12 mouse cellular contexts compared by ENCODE assay signal in the genomic region with DNA sequence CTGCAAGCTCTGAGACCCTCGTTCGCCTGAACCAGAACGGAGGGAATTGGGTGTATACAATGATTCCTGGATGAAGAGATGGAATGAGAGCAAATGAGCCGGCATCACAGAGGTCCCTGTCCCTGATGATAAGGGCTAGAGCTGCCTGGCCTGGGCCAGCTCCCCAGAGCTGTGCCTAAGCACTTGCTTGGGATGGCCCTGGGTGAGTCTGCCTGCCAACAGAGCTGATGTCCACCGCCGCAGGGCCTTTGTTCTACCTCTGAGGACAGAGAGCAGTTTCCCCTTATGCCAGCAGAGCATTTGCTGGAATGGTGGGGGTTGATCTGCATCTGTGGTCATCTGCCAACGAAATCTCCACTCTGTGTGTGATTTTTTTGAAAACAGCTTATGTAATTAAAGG. TPM values are rescaled to one million over a fixed set of nuclear protein-coding genes. Genes with fewer than 3 reads are reported as not detected.
DNase-seq lines count a peak whose midpoint lies in the region; ATAC-seq lines count a peak whose summit lies in the region.
"Had no signal": no experiment of that assay in that cellular context is flagged by ENCODE, and none has a peak within 500 bp of the region (broad histone marks: within the 10 kb centered on the region; RNA-seq: fewer than 3 reads in every experiment).

No protein-coding gene starts in this region.

- H3K9me3 ChIP-seq in heart, embryonic 11.5 days (replicated peaks; ENCODE audit: control insufficient read depth, low read length), result no peaks in the 10 kb centered on the region
- no peaks in the 10 kb centered on the region for H3K9me3 ChIP-seq in limb, embryonic 12.5 days
- no peaks in the 10 kb centered on the region for H3K9me3 ChIP-seq in limb, embryonic 10.5 days (replicated peaks)
- no peaks in the 10 kb centered on the region for H3K9me3 ChIP-seq in embryonic facial prominence, embryonic 15.5 days (replicated peaks)
- H3K9me3 ChIP-seq: embryonic facial prominence, embryonic 13.5 days; megakaryocyte, embryonic 14.5 days; stomach, embryonic 15.5 days had no signal

- H3K4me1 ChIP-seq in heart, embryonic 11.5 days (ENCODE audit: control insufficient read depth, insufficient read depth, low read length), result peaks cover 14% of the 10 kb centered on the region
- peaks cover 16% of the 10 kb centered on the region for H3K4me1 ChIP-seq in limb, embryonic 12.5 days (replicated peaks)
- peaks cover 30% of the 10 kb centered on the region for H3K4me1 ChIP-seq in limb, embryonic 10.5 days
- peaks cover 17% of the 10 kb centered on the region for H3K4me1 ChIP-seq in embryonic facial prominence, embryonic 15.5 days

- no peaks in the 10 kb centered on the region for H3K27me3 ChIP-seq in heart, embryonic 11.5 days (ENCODE audit: control insufficient read depth, insufficient read depth, low read length)
- H3K27me3 ChIP-seq in limb, embryonic 12.5 days, result no peaks in the 10 kb centered on the region
- peaks cover 5% of the 10 kb centered on the region; the same call in 1 of the 2 replicates for H3K27me3 ChIP-seq in limb, embryonic 10.5 days (ENCODE audit: low read depth, poor library complexity, severe bottlenecking)
- no peaks in the 10 kb centered on the region for H3K27me3 ChIP-seq in embryonic facial prominence, embryonic 15.5 days
- H3K27me3 ChIP-seq: embryonic facial prominence, embryonic 13.5 days; megakaryocyte, embryonic 14.5 days; stomach, embryonic 15.5 days had no signal

- H3K27ac ChIP-seq in heart, embryonic 11.5 days (ENCODE audit: low read depth, low read length), result no peak overlapping the region
- no peak overlapping the region for H3K27ac ChIP-seq in limb, embryonic 12.5 days
- H3K27ac ChIP-seq in limb, embryonic 10.5 days, result no peak overlapping the region
- 0 out of 2 replicates have a peak overlapping the region, but pooled peaks have one; percentile 28 for H3K27ac ChIP-seq in embryonic facial prominence, embryonic 15.5 days (replicated peaks)

- peak overlapping the region; percentile 93; the same call in 1 of the 2 replicates for H3K4me2 ChIP-seq in heart, embryonic 11.5 days
- H3K4me2 ChIP-seq in limb, embryonic 12.5 days, result no peak overlapping the region
- no peak overlapping the region for H3K4me2 ChIP-seq in embryonic facial prominence, embryonic 15.5 days (replicated peaks)

- ATAC-seq in heart, embryonic 11.5 days (replicated peaks; ENCODE audit: insufficient number of reproducible peaks, low FRiP score, low TSS enrichment), result no peak
- no peak for ATAC-seq in limb, embryonic 12.5 days (ENCODE audit: insufficient number of reproducible peaks, insufficient read depth, low FRiP score, low TSS enrichment, low read depth)
- no peak for ATAC-seq in embryonic facial prominence, embryonic 15.5 days (ENCODE audit: insufficient number of reproducible peaks, low FRiP score, low TSS enrichment, low read depth)

- H3K36me3 ChIP-seq in heart, embryonic 11.5 days (ENCODE audit: control insufficient read depth, insufficient read depth, low read length), result peaks cover 23% of the 10 kb centered on the region
- H3K36me3 ChIP-seq in limb, embryonic 12.5 days, result peaks cover 60% of the 10 kb centered on the region
- peaks cover 71% of the 10 kb centered on the region for H3K36me3 ChIP-seq in limb, embryonic 10.5 days
- peaks cover 66% of the 10 kb centered on the region for H3K36me3 ChIP-seq in embryonic facial prominence, embryonic 15.5 days

- no peak overlapping the region for H3K9ac ChIP-seq in heart, embryonic 11.5 days (ENCODE audit: low read depth, low read length)
- no peak overlapping the region for H3K9ac ChIP-seq in limb, embryonic 12.5 days (replicated peaks)
- no peak overlapping the region for H3K9ac ChIP-seq in embryonic facial prominence, embryonic 15.5 days

- WGBS in heart, embryonic 11.5 days (ENCODE audit: insufficient replicate concordance), result 84% methylated on average over 7 of the region's 7 CpGs
- 89% methylated on average over 7 of the region's 7 CpGs for WGBS in limb, embryonic 12.5 days
- 91% methylated on average over 7 of the region's 7 CpGs for WGBS in limb, embryonic 10.5 days
- 80% methylated on average over 7 of the region's 7 CpGs for WGBS in embryonic facial prominence, embryonic 15.5 days

- no peak overlapping the region for H3K4me3 ChIP-seq in heart, embryonic 11.5 days (ENCODE audit: low read depth, low read length)
- peak overlapping the region; percentile 58; the same call in 1 of the 2 replicates for H3K4me3 ChIP-seq in limb, embryonic 12.5 days (replicated peaks)
- H3K4me3 ChIP-seq in limb, embryonic 10.5 days, result no peak overlapping the region
- H3K4me3 ChIP-seq in embryonic facial prominence, embryonic 15.5 days (replicated peaks), result no peak overlapping the region

- DNase-seq in heart, adult 8-10 months (ENCODE audit: low spot score), result no peak
- DNase-seq in limb, embryonic 10.5 days (ENCODE audit: low spot score), result no peak
- DNase-seq in MN1 (ENCODE audit: low spot score), result peak; percentile 51
- no peak for DNase-seq in Muller cell, postnatal 12 days (ENCODE audit: inconsistent ontology term)
- DNase-seq: cerebellum, adult 9-10 months; right cerebral cortex, postnatal 4 days had no signal

RNA-seq across cellular contexts. Expression of a gene that starts 1.3 kb away (rescaled TPM):
- 30.2 and 31.8 TPM in 2 replicates for polyA plus RNA-seq in heart, embryonic 11.5 days (2014; fragmentation: Nextera tagmentation; extraction: Ambion mirVana)
- total RNA-seq in heart, adult 8-10 months (2022), result 1 to 10 TPM; 1.2 to 3.2 (median 1.6) TPM
- 32.1 and 33.3 TPM in 2 replicates for polyA plus RNA-seq in limb, embryonic 12.5 days (2016; fragmentation: Nextera tagmentation; extraction: Ambion mirVana)
- 38.7 and 39.2 TPM in 2 replicates for polyA plus RNA-seq in limb, embryonic 10.5 days (2016; fragmentation: Nextera tagmentation; extraction: Ambion mirVana)
- 44.7 and 48.0 TPM in 2 replicates for polyA plus RNA-seq in embryonic facial prominence, embryonic 15.5 days (2015; fragmentation: Nextera tagmentation; extraction: Ambion mirVana)

RNA-seq across cellular contexts. Expression of a gene that starts 10.2 kb away (rescaled TPM):
- 68.6 and 71.5 TPM in 2 replicates for polyA plus RNA-seq in heart, embryonic 11.5 days (2014; fragmentation: Nextera tagmentation; extraction: Ambion mirVana)
- 10 to 100 TPM; 32.5 to 38.4 (median 35.9) TPM for total RNA-seq in heart, adult 8-10 months (2022)
- polyA plus RNA-seq in limb, embryonic 12.5 days (2016; fragmentation: Nextera tagmentation; extraction: Ambion mirVana), result 126 and 127 TPM in 2 replicates
- 199 and 214 TPM in 2 replicates for polyA plus RNA-seq in limb, embryonic 10.5 days (2016; fragmentation: Nextera tagmentation; extraction: Ambion mirVana)
- 119 and 126 TPM in 2 replicates for polyA plus RNA-seq in embryonic facial prominence, embryonic 15.5 days (2015; fragmentation: Nextera tagmentation; extraction: Ambion mirVana)

RNA-seq across cellular contexts. Expression of a gene that starts 15.9 kb away (rescaled TPM):
- polyA plus RNA-seq in heart, embryonic 11.5 days (2014; fragmentation: Nextera tagmentation; extraction: Ambion mirVana), result 75.9 and 84.0 TPM in 2 replicates
- 10 to 100 TPM; 83.3 to 91.3 (median 85.0) TPM for total RNA-seq in heart, adult 8-10 months (2022)
- polyA plus RNA-seq in limb, embryonic 12.5 days (2016; fragmentation: Nextera tagmentation; extraction: Ambion mirVana), result 78.5 and 81.5 TPM in 2 replicates
- polyA plus RNA-seq in limb, embryonic 10.5 days (2016; fragmentation: Nextera tagmentation; extraction: Ambion mirVana), result 68.4 and 78.9 TPM in 2 replicates
- 78.2 and 79.8 TPM in 2 replicates for polyA plus RNA-seq in embryonic facial prominence, embryonic 15.5 days (2015; fragmentation: Nextera tagmentation; extraction: Ambion mirVana)

RNA-seq across cellular contexts. Expression of a gene that starts 24.9 kb away (rescaled TPM):
- 46.0 and 51.9 TPM in 2 replicates for polyA plus RNA-seq in heart, embryonic 11.5 days (2014; fragmentation: Nextera tagmentation; extraction: Ambion mirVana)
- 10 to 100 TPM; 20.8 to 23.4 (median 21.6) TPM for total RNA-seq in heart, adult 8-10 months (2022)
- 64.9 and 69.6 TPM in 2 replicates for polyA plus RNA-seq in limb, embryonic 12.5 days (2016; fragmentation: Nextera tagmentation; extraction: Ambion mirVana)
- polyA plus RNA-seq in limb, embryonic 10.5 days (2016; fragmentation: Nextera tagmentation; extraction: Ambion mirVana), result 73.2 and 73.6 TPM in 2 replicates
- polyA plus RNA-seq in embryonic facial prominence, embryonic 15.5 days (2015; fragmentation: Nextera tagmentation; extraction: Ambion mirVana), result 52.7 and 56.7 TPM in 2 replicates

RNA-seq across cellular contexts. Expression of a gene that starts 41.7 kb away (rescaled TPM):
- 42.4 and 46.5 TPM in 2 replicates for polyA plus RNA-seq in heart, embryonic 11.5 days (2014; fragmentation: Nextera tagmentation; extraction: Ambion mirVana)
- total RNA-seq in heart, adult 8-10 months (2022), result 10 to 100 TPM; 29.8 to 40.8 (median 34.6) TPM
- 47.0 and 51.0 TPM in 2 replicates for polyA plus RNA-seq in limb, embryonic 12.5 days (2016; fragmentation: Nextera tagmentation; extraction: Ambion mirVana)
- polyA plus RNA-seq in limb, embryonic 10.5 days (2016; fragmentation: Nextera tagmentation; extraction: Ambion mirVana), result 42.5 and 52.3 TPM in 2 replicates
- 78.2 and 82.1 TPM in 2 replicates for polyA plus RNA-seq in embryonic facial prominence, embryonic 15.5 days (2015; fragmentation: Nextera tagmentation; extraction: Ambion mirVana)
